Mouse (Mus musculus): ENCODE measurements around the gene Igfbp4. TPM values are rescaled to one million over a fixed set of nuclear protein-coding genes. Genes with fewer than 3 reads are reported as not detected.

The Igfbp4 gene
- 1 to 10 TPM; 5.0 to 6.4 TPM for total RNA-seq (2023)

GRCm38 (mm10) chr11:99041051-99041729 lies at the start of gene Igfbp4:
TSS of gene Igfbp4 (plus strand) at chr11:99041244.

GRCm38 (mm10) chr11:99023500-99024467 lies 17.3 kb upstream of the Igfbp4 start, which contains the start of gene Top2a:
TSS of gene Top2a (minus strand) at chr11:99024189.

GRCm38 (mm10) chr11:99089077-99089601 lies 48.1 kb downstream of the Igfbp4 start, which contains the start of gene Tns4:
TSS of gene Tns4 (minus strand) at chr11:99089306.

Other genes starting within 250 kb of the Igfbp4 start
- gene Msl1, start 245.7 kb upstream of the Igfbp4 start, total RNA-seq (2023) = 100 to 1,000 TPM; 121 to 126 TPM
- 10 to 100 TPM; 78.5 to 94.7 TPM for gene Casc3, start 236.3 kb upstream of the Igfbp4 start, total RNA-seq (2023)
- under 1 TPM; 0.33 to 0.50 TPM for gene Rapgefl1, start 204.5 kb upstream of the Igfbp4 start, total RNA-seq (2023)
- gene Wipf2, start 177.6 kb upstream of the Igfbp4 start, total RNA-seq (2023) = 10 to 100 TPM; 31.9 to 44.6 TPM
- under 1 TPM; 0.73 to 0.91 TPM for gene Cdc6, start 133.4 kb upstream of the Igfbp4 start, total RNA-seq (2023)
- 100 to 1,000 TPM; 289 to 293 TPM for gene Rara, start 113.4 kb upstream of the Igfbp4 start, total RNA-seq (2023)
- not detected for gene Gjd3, start 58.2 kb upstream of the Igfbp4 start, total RNA-seq (2023)
- gene Top2a, start 17.1 kb upstream of the Igfbp4 start, total RNA-seq (2023) = 10 to 100 TPM in 1 of 2 experiments, 1 to 10 TPM in 1; 6.4 to 11.1 TPM
- 10 to 100 TPM; 15.4 to 17.9 TPM for gene Tns4, start 48.1 kb downstream of the Igfbp4 start, total RNA-seq (2023)
- 10 to 100 TPM; 15.0 to 16.6 TPM for gene Ccr7, start 113.8 kb downstream of the Igfbp4 start, total RNA-seq (2023)
- gene Smarce1, start 189.8 kb downstream of the Igfbp4 start, total RNA-seq (2023) = 10 to 100 TPM; 69.8 to 97.3 TPM
- not detected for gene Krt222, start 202.8 kb downstream of the Igfbp4 start, total RNA-seq (2023)
- gene Krt24, start 244.0 kb downstream of the Igfbp4 start, total RNA-seq (2023) = not detected

Measured in monocyte, adult 59 days (primary cell).